Mouse (Mus musculus): ENCODE measurements around the gene 1700067K01Rik. TPM values are rescaled to one million over a fixed set of nuclear protein-coding genes. Genes with fewer than 3 reads are reported as not detected.

Gene 1700067K01Rik
- polyA plus RNA-seq (2015; fragmentation: Nextera tagmentation; extraction: Ambion mirVana): 0.58 and 0.61 TPM in 2 replicates

- Histone ChIP-seq H3K9me3 (replicated peaks) (no peaks in the 10 kb centered on the region), H3K4me2 (no peak within 1 kb of the TSS), H3K9ac (no peak within 1 kb of the TSS), H3K4me3 (replicated peaks) (no peak within 1 kb of the TSS), H3K27ac (replicated peaks) (no peak within 1 kb of the TSS), H3K27me3 (no peaks in the 10 kb centered on the region), H3K36me3 (replicated peaks) (peaks cover 42% of the 10 kb centered on the region), H3K4me1 (replicated peaks) (peaks cover 67% of the 10 kb centered on the region)
- 79% methylated on average over 61 of the region's 61 CpGs for WGBS (ENCODE audit: insufficient replicate concordance)
- no peak for ATAC-seq (ENCODE audit: insufficient read depth)
These were observed at the start of gene 1700067K01Rik for GRCm38 (mm10) chr8:84001281-84002000. Gene 1700067K01Rik, plus strand, starts transcription at chr8:84001502.

DNA sequence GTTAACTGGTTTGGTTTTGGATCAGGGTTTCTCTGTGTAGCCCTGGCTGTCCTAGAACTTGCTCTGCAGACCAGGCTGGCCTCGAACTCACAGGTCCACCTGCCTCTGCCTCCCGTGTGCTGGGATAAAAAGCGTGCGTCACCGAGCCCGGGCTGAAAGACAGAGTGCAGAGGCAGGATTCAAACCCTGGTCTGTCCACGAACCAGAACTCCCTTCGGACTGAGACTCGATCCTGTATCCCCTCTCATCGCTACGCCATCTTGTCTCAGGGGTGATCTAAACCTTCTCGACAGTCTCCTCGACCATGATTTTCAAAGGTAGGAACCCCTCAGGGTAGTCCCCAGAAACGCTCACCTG is 46.6 kb upstream of the 1700067K01Rik start:
- Histone ChIP-seq H3K4me1 (replicated peaks) (peaks cover 31% of the 10 kb centered on the region), H3K9me3 (replicated peaks) (no peaks in the 10 kb centered on the region), H3K27ac (replicated peaks) (peak overlapping the region; percentile 72), H3K4me3 (replicated peaks) (peak overlapping the region; percentile 85), H3K27me3 (no peaks in the 10 kb centered on the region), H3K36me3 (replicated peaks) (peaks cover 17% of the 10 kb centered on the region), H3K9ac (peak overlapping the region; percentile 46), H3K4me2 (peak overlapping the region; percentile 86)
- WGBS (ENCODE audit: insufficient replicate concordance): 2% methylated on average over 14 of the region's 14 CpGs
- ATAC-seq (ENCODE audit: insufficient read depth): no peak

DNA sequence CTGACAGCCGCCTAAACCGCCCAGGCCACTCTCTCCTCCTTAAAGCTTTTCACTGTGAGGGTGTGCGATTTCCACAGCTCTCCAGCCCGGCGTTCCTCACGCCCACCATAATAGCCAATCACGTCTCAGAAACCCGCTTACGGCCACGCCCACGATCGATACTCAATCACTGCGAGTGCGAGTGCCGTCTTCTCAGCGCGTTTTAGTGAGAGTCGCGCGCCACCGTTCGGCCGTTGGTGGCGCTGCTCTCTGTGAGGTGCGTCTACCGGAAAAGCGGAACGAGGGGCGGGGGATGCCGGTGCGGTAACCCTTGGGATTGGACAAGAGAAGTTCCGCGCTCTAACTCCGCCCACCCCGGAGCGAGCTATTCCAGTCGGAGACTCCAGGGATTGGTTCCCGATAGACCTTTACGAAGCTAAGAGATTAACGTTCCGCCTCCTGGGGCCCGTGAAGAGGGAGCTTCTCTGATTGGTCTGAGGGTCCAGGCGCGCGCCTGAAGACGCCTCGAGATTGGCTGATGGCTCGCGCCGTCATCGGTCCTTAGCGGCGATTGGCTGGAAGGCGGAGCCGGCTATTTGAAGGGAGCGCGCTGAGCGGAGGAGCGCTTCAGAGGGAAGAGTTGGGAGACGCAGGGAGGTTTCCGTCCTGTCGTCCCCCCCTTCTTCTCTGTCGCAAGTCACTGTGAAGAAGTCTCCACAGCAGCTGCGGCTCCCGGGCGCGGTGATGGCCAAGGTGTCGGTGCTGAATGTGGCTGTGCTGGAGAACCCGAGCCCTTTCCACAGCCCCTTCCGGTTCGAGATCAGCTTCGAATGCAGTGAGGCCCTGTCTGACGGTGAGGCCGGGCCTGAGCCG is 46.0 kb upstream of the 1700067K01Rik start, which contains the start of the genes Gm10644 and Asf1b:
TSS of gene Gm10644 (minus strand) at position 100 of the 852 bp plus-strand sequence.
TSS of gene Asf1b (plus strand) at position 402 of the 852 bp plus-strand sequence.
- peaks cover 31% of the 10 kb centered on the region for H3K4me1 ChIP-seq (replicated peaks)
- peak within 1 kb of the TSS; percentile 85 for H3K9ac ChIP-seq
- H3K27ac ChIP-seq (replicated peaks): peak within 1 kb of the TSS; percentile 82
- peak within 1 kb of the TSS; percentile 85 for H3K4me3 ChIP-seq (replicated peaks)
- peaks cover 22% of the 10 kb centered on the region for H3K36me3 ChIP-seq (replicated peaks)
- no peaks in the 10 kb centered on the region for H3K27me3 ChIP-seq
- H3K4me2 ChIP-seq: peak within 1 kb of the TSS; percentile 86
- ATAC-seq (ENCODE audit: insufficient read depth): peak; percentile 98
- under 1% methylated on average over 75 of the region's 75 CpGs for WGBS (ENCODE audit: insufficient replicate concordance)
- no peaks in the 10 kb centered on the region for H3K9me3 ChIP-seq (replicated peaks)

- no peak for ATAC-seq (ENCODE audit: insufficient read depth)
- Histone ChIP-seq H3K4me3 (replicated peaks) (peak overlapping the region; percentile 85), H3K36me3 (replicated peaks) (peaks cover 23% of the 10 kb centered on the region), H3K9ac (peak overlapping the region; percentile 85), H3K27me3 (no peaks in the 10 kb centered on the region), H3K4me1 (replicated peaks) (peaks cover 31% of the 10 kb centered on the region), H3K9me3 (replicated peaks) (no peaks in the 10 kb centered on the region), H3K4me2 (peak overlapping the region; percentile 86), H3K27ac (replicated peaks) (peak overlapping the region; percentile 82)
- WGBS (ENCODE audit: insufficient replicate concordance): 2% methylated on average over 15 of the region's 15 CpGs
These were observed 45.4 kb upstream of the 1700067K01Rik start for GRCm38 (mm10) chr8:83955958-83956218.

- Histone ChIP-seq H3K27me3 (no peaks in the 10 kb centered on the region), H3K4me2 (peak overlapping the region; percentile 86), H3K9ac (peak overlapping the region; percentile 85), H3K27ac (replicated peaks) (no peak overlapping the region), H3K4me3 (replicated peaks) (peak overlapping the region; percentile 85), H3K36me3 (replicated peaks) (peaks cover 28% of the 10 kb centered on the region), H3K4me1 (replicated peaks) (peaks cover 31% of the 10 kb centered on the region), H3K9me3 (replicated peaks) (no peaks in the 10 kb centered on the region)
- 11% methylated on average over 1 of the region's 1 CpGs for WGBS (ENCODE audit: insufficient replicate concordance)
- ATAC-seq (ENCODE audit: insufficient read depth): no peak
These were observed 44.5 kb upstream of the 1700067K01Rik start for GRCm38 (mm10) chr8:83956789-83957188.

- no peak overlapping the region for H3K9ac ChIP-seq
- H3K4me1 ChIP-seq (replicated peaks): 0 out of 2 replicates have a peak, but pooled peaks cover 3% of the 10 kb centered on the region
- ATAC-seq (ENCODE audit: insufficient read depth): no peak
- no peak overlapping the region for H3K4me2 ChIP-seq
- H3K36me3 ChIP-seq (replicated peaks): peaks cover 84% of the 10 kb centered on the region
- H3K9me3 ChIP-seq (replicated peaks): no peaks in the 10 kb centered on the region
- no peak overlapping the region for H3K27ac ChIP-seq (replicated peaks)
- 82% methylated on average over 5 of the region's 5 CpGs for WGBS (ENCODE audit: insufficient replicate concordance)
- H3K4me3 ChIP-seq (replicated peaks): no peak overlapping the region
- H3K27me3 ChIP-seq: no peaks in the 10 kb centered on the region
These were observed 37.1 kb upstream of the 1700067K01Rik start for GRCm38 (mm10) chr8:83964015-83964765.

DNA sequence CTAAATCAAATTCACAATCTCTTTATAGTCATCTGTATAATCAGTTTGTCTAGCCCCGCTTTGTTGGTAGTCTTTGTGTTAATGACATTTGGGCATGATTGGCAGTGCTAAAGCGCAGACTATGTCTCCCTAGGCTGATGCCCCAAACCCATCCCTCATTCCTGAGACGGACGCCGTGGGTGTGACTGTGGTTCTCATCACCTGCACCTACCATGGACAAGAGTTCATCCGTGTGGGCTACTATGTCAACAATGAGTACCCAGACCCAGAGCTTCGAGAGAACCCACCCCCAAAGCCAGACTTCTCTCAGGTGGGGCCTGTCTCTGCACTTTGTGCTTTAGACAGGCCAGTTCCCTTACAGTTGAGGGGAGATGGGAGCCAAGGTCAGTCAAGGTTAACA is 33.6 kb upstream of the 1700067K01Rik start:
- H3K4me2 ChIP-seq: no peak overlapping the region

GRCm38 (mm10) chr8:83971121-83971520 is 30.2 kb upstream of the 1700067K01Rik start:
- peaks cover 58% of the 10 kb centered on the region for H3K36me3 ChIP-seq (replicated peaks)
- H3K4me2 ChIP-seq: peak overlapping the region; percentile 99
- H3K27ac ChIP-seq (replicated peaks): peak overlapping the region; percentile 78; the same call in 1 of the 2 replicates

More for the DNA sequence above, 33.6 kb upstream of the 1700067K01Rik start:
- WGBS (ENCODE audit: insufficient replicate concordance): 89% methylated on average over 7 of the region's 7 CpGs
- Histone ChIP-seq H3K4me1 (replicated peaks) (peaks cover 21% of the 10 kb centered on the region), H3K9me3 (replicated peaks) (no peaks in the 10 kb centered on the region), H3K4me3 (replicated peaks) (no peak overlapping the region), H3K27me3 (no peaks in the 10 kb centered on the region), H3K9ac (no peak overlapping the region), H3K27ac (replicated peaks) (no peak overlapping the region), H3K36me3 (replicated peaks) (peaks cover 89% of the 10 kb centered on the region)
- ATAC-seq (ENCODE audit: insufficient read depth): no peak

DNA sequence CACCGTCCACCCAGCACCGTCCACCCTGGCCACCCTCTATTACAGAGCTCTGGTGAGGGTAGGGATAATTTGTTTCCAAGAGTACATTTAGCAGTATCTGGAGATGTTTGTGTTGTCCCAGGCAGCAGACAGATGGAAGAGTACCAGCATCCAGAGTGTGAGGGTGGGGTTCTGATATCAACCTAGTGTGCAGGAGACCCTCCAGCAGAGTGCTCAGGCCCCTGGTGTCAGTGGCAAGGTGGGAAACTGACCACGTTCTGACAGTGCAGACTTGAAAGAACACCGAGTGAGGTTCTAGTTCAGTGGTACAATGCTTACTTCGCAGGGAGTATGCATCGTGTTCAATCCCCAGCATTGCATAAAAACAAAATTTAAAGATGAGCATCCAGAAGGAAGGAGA is 29.6 kb upstream of the 1700067K01Rik start:
- ATAC-seq (ENCODE audit: insufficient read depth): no peak
- Histone ChIP-seq H3K4me1 (replicated peaks) (peaks cover 41% of the 10 kb centered on the region), H3K36me3 (replicated peaks) (peaks cover 52% of the 10 kb centered on the region), H3K9me3 (replicated peaks) (no peaks in the 10 kb centered on the region), H3K4me2 (peak overlapping the region; percentile 99), H3K27ac (replicated peaks) (peak overlapping the region; percentile 78), H3K27me3 (no peaks in the 10 kb centered on the region), H3K4me3 (replicated peaks) (peak overlapping the region; percentile 94), H3K9ac (peak overlapping the region; percentile 78)
- 79% methylated on average over 6 of the region's 6 CpGs for WGBS (ENCODE audit: insufficient replicate concordance)

More at GRCm38 (mm10) chr8:83971121-83971520, 30.2 kb upstream of the 1700067K01Rik start:
- Histone ChIP-seq H3K9ac (no peak overlapping the region), H3K4me3 (replicated peaks) (no peak overlapping the region), H3K4me1 (replicated peaks) (peaks cover 40% of the 10 kb centered on the region), H3K27me3 (no peaks in the 10 kb centered on the region), H3K9me3 (replicated peaks) (no peaks in the 10 kb centered on the region)
- ATAC-seq (ENCODE audit: insufficient read depth): no peak
- WGBS (ENCODE audit: insufficient replicate concordance): 83% methylated on average over 4 of the region's 4 CpGs

DNA sequence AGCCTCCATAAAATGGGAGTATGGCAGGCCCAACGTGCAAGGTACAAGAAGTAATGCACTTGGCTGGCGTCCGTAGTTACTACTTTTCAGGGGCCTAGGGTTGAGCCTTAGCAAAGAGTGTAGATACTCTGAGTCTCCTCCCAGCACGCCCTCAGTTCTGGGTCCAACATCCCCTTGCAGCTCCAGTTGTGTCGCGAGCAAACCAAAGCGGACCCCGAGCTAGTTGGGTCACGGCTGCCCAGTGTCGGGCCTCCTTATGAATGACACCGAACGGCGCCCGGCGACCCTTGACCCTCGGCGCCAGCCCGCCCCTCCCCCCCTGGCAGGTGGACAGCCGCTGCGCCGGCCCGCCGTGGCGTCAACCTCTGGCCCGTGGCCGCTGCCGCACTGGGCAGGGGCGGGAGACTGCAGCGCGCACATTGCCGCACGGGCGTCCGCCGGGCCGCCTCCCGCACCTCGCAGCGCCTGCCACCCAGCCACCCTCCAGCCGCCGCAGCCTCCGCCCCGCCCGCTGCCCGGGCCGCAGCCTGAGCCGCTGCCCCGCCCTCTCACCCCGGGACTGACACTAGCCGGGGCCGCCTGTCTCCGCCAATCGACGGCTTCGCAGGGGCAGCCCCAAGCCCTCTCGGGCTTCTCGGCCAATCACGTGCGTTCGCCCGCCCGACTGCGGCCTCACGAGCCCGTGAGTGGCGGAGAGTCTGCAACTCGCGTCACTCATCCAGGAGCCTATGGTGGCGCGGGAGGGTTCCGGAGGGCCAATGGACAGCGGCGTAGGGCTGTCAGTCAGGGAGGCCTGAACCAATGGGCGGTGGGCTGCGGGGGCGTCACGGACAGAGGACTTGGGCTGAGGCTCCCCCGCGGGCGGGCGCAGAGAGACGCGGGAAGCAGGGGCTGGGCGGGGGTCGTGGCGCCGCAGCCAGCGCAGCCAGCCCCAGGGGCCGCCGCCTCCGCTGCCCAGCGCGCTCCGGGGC is 28.9 kb upstream of the 1700067K01Rik start, which contains the start of gene Prkaca:
TSS of gene Prkaca (plus strand) at position 844 of the 971 bp plus-strand sequence.
- peak; percentile 99 for ATAC-seq (ENCODE audit: insufficient read depth)
- H3K9ac ChIP-seq: peak within 1 kb of the TSS; percentile 91
- whole genome bisulfite sequencing (ENCODE audit: insufficient replicate concordance): under 1% methylated on average over 76 of the region's 94 CpGs

More for the DNA sequence above, 28.9 kb upstream of the 1700067K01Rik start, which contains the start of gene Prkaca:
- peak within 1 kb of the TSS; percentile 99 for H3K4me2 ChIP-seq
- H3K36me3 ChIP-seq (replicated peaks): peaks cover 45% of the 10 kb centered on the region
- no peaks in the 10 kb centered on the region for H3K9me3 ChIP-seq (replicated peaks)
- peaks cover 49% of the 10 kb centered on the region for H3K4me1 ChIP-seq (replicated peaks)
- H3K27me3 ChIP-seq: no peaks in the 10 kb centered on the region
- H3K27ac ChIP-seq (replicated peaks): peak within 1 kb of the TSS; percentile 79
- peak within 1 kb of the TSS; percentile 94 for H3K4me3 ChIP-seq (replicated peaks)

All from liver, embryonic 15.5 days (tissue).